Mouse (Mus musculus) megakaryocyte, embryonic 14.5 days (primary cell): ENCODE measurements around the gene Map10. TPM values are rescaled to one million over a fixed set of nuclear protein-coding genes. Genes with fewer than 3 reads are reported as not detected.

Experiments used
- H3K27me3 ChIP-seq: replicated peaks from 2 replicates; pipeline ENCODE3; 2012; ENCODE audit warnings: inconsistent platforms
- H3K36me3 ChIP-seq: replicated peaks from 2 replicates; pipeline ENCODE3; 2012; ENCODE audit warnings: low read length, inconsistent platforms, mixed read lengths
- H3K4me1 ChIP-seq: 2 replicates; pipeline ENCODE4 v1.6.1; 2012; ENCODE audit warnings: inconsistent platforms
- H3K4me3 ChIP-seq: replicated peaks from 2 replicates; pipeline ENCODE3; 2012; ENCODE audit warnings: moderate library complexity, mild to moderate bottlenecking, inconsistent platforms
- H3K9me3 ChIP-seq: 2 replicates; pipeline ENCODE4 v1.6.1; 2012; ENCODE audit warnings: inconsistent platforms
- FLI1 ChIP-seq: IDR thresholded peaks from 2 replicates; pipeline ENCODE4 v1.6.1; 2012; ENCODE audit warnings: low read length, inconsistent platforms, mixed read lengths
- GATA1 ChIP-seq: IDR thresholded peaks from 3 replicates; pipeline ENCODE4 v1.6.1; 2012; ENCODE audit warnings: mixed read lengths, low read length, inconsistent platforms, borderline replicate concordance
- polyA plus RNA-seq: library from polyadenylated mRNA; stranded (reverse); fragments of >175 nt; gene quantifications from 2 replicates; pipeline ENCODE4 v1.2.3, GENCODE M21; 2012; ENCODE audit warnings: low replicate concordance; ENCODE audit not compliant: insufficient read depth

The Map10 gene
- polyA plus RNA-seq, 1 experiment: not detected

DNA sequence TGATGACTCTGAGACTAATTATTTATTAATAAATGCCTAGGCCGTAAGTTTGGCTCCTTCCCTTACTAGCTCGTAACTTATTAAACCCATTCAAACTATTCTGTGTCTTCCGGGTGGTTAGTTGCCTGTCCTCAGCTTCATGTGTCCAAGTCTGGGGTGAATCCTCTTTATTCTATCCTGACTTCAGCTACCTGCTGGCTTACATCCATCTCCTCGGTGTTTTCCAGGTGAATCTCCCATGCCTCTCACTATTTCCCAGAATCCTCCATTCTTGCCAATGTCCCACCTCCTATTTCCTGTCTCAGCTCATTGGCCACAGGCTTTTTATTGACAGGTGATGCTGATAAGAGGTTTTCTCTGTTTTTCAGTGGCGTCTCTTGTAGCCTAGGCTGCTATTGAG lies 39.6 kb downstream of the Map10 start:
- Histone ChIP-seq H3K27me3 (peaks cover 2% of the 10 kb centered on the region), H3K36me3 (no peaks in the 10 kb centered on the region), H3K4me1 (no peaks in the 10 kb centered on the region), H3K9me3 (peaks cover 54% of the 10 kb centered on the region), H3K4me3 (no peak overlapping the region)
- TF ChIP-seq FLI1: no peak
- TF ChIP-seq GATA1: no peak

DNA sequence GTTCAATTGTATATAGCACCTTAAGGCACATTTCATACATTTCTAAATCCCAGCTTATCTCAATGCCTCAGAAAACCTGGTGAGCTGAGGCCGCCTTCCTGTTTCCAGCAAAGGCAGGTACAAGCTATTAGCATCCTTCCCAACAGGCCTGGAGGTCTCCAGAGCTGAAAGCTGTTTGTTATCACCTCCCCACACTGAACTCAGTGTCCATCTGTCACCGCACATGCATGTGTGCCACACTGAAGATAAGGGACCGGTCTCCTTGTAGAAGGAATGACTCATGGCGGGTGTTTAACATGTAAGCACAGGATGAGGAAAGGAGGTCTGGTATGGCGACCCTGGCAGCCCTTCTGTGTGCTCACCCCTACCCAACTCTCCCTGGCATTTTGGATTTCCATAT lies 41.9 kb downstream of the Map10 start:
- TF ChIP-seq GATA1: no peak
- TF ChIP-seq FLI1: no peak
- Histone ChIP-seq H3K4me3 (no peak overlapping the region), H3K36me3 (no peaks in the 10 kb centered on the region), H3K27me3 (peaks cover 5% of the 10 kb centered on the region), H3K9me3 (peaks cover 38% of the 10 kb centered on the region), H3K4me1 (no peaks in the 10 kb centered on the region)

DNA sequence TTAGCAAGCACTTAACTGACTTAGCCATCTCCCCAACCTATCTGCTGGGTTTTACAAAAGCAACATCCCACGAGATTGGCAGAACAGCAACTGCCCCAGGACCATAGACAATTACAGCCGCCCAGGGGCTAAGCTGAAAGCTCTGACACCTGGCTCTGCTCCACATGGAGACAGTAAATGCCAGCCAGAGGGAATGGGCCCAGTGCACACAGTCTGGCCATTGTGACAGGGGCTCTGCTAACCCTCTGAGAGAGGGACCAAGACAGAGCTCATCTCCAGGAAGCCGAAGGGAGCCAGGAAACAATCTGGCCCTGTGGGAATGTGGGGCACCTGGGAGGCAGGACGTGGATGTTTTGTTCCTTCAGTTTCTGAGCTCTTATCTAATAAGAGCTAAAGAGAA lies 46.6 kb downstream of the Map10 start:
- H3K9me3 ChIP-seq: peaks cover 20% of the 10 kb centered on the region
- H3K4me3 ChIP-seq: no peak overlapping the region
- no peaks in the 10 kb centered on the region; the same call in 1 of the 2 replicates for H3K4me1 ChIP-seq
- H3K27me3 ChIP-seq: peaks cover 8% of the 10 kb centered on the region
- H3K36me3 ChIP-seq: no peaks in the 10 kb centered on the region
- TF ChIP-seq FLI1 (no peak), GATA1 (no peak)

DNA sequence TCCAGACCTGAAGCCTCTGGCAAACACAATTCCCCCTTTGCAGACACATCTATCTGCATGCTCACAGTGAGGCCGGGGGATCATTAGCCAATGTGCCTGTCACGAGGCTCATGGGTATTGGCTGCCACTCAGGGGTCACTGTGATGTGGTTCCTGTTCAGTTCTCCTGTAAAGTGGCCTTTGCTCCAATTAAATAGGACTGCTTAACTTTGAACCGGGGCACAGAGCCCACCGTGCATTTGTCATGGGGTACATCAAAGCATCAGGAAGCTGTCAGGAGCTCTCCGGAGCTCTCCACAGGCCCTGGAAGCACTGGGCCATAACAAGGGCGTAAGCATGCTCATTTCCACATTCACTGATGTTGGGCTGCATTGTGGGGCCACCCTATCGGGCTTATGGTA lies 47.0 kb downstream of the Map10 start:
- H3K27me3 ChIP-seq: peaks cover 8% of the 10 kb centered on the region
- TF ChIP-seq GATA1 (no peak), FLI1 (no peak)
- H3K9me3 ChIP-seq: peaks cover 16% of the 10 kb centered on the region
- H3K4me1 ChIP-seq: no peaks in the 10 kb centered on the region; the same call in 1 of the 2 replicates
- no peaks in the 10 kb centered on the region for H3K36me3 ChIP-seq
- H3K4me3 ChIP-seq: no peak overlapping the region

DNA sequence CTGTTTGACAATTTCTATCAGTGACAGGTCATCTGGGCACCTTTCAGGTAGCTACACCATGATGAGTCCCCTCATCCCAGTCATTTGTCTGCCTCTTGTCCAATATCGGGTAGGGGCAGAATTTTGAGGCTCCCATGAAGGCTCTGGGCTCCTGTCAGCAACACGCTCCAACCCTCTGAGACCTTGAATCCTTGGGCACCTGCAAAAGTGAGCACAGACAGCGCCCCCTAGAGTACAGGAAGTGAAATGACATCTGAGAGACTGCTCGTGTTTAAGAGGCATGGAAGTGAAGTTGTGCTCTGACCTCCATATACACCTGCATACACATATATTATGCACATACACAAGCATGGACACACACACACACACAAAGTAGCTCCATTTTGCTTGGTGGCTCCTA lies 49.3 kb downstream of the Map10 start:
- H3K36me3 ChIP-seq: no peaks in the 10 kb centered on the region
- H3K9me3 ChIP-seq: no peaks in the 10 kb centered on the region; the same call in 1 of the 2 replicates
- peaks cover 8% of the 10 kb centered on the region for H3K27me3 ChIP-seq
- H3K4me3 ChIP-seq: no peak overlapping the region
- no peak for TF ChIP-seq GATA1
- TF ChIP-seq FLI1: no peak
- no peaks in the 10 kb centered on the region; the same call in none of the 2 replicates for H3K4me1 ChIP-seq

DNA sequence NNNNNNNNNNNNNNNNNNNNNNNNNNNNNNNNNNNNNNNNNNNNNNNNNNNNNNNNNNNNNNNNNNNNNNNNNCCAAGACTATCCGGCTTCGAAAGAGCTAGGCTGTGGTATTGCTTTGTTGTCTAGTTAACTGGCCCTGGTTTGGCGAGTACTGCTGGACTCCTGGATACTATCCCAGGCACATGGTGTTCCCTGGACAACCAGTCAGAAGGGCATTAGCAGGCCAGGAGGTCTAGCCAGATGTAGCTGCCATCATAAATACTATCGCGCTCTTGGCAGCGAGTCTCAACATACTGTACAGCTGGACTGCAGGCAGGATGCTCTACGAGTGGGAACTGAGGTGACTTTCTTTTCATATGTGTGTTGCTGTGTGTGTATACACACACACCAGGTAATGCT lies 53.1 kb downstream of the Map10 start:
- no peaks in the 10 kb centered on the region for H3K9me3 ChIP-seq
- H3K4me1 ChIP-seq: peaks cover 28% of the 10 kb centered on the region
- no peak overlapping the region for H3K4me3 ChIP-seq
- H3K36me3 ChIP-seq: no peaks in the 10 kb centered on the region
- no peak for TF ChIP-seq GATA1
- TF ChIP-seq FLI1: no peak
- H3K27me3 ChIP-seq: peaks cover 5% of the 10 kb centered on the region

Other genes with a start within 250 kb of the Map10 start
- 0.40 and 0.78 TPM in 2 replicates for gene Sipa1l2, start 100.0 kb upstream of the Map10 start, polyA plus RNA-seq
- gene Ntpcr, start 60.1 kb downstream of the Map10 start, polyA plus RNA-seq: 9.2 and 15.5 TPM in 2 replicates
- gene Pcnx2, start 228.5 kb downstream of the Map10 start, polyA plus RNA-seq: not detected in 2 replicates
- gene Map3k21, start 240.6 kb downstream of the Map10 start, polyA plus RNA-seq: not detected in 2 replicates